Mouse (Mus musculus) thymus, adult 2 months (tissue): ENCODE measurements around the gene Hoxa7.

Experiments
- CTCF ChIP-seq: fragments of 200-500 bp; IDR thresholded peaks from 2 replicates; pipeline ENCODE4 v1.5.1; 2012; ENCODE audit warnings: mild to moderate bottlenecking, control low read depth, low read length, moderate library complexity, borderline replicate concordance; ENCODE audit not compliant: control insufficient read depth, poor library complexity, insufficient read depth; ENCODE audit errors: extremely low read depth
- POLR2A ChIP-seq: fragments of 200-500 bp; IDR thresholded peaks from 2 replicates; pipeline ENCODE4 v1.6.1; 2012; ENCODE audit warnings: mild to moderate bottlenecking, low read length, control low read depth, moderate library complexity; ENCODE audit not compliant: control insufficient read depth, poor library complexity, insufficient read depth; ENCODE audit errors: extremely low read depth

DNA sequence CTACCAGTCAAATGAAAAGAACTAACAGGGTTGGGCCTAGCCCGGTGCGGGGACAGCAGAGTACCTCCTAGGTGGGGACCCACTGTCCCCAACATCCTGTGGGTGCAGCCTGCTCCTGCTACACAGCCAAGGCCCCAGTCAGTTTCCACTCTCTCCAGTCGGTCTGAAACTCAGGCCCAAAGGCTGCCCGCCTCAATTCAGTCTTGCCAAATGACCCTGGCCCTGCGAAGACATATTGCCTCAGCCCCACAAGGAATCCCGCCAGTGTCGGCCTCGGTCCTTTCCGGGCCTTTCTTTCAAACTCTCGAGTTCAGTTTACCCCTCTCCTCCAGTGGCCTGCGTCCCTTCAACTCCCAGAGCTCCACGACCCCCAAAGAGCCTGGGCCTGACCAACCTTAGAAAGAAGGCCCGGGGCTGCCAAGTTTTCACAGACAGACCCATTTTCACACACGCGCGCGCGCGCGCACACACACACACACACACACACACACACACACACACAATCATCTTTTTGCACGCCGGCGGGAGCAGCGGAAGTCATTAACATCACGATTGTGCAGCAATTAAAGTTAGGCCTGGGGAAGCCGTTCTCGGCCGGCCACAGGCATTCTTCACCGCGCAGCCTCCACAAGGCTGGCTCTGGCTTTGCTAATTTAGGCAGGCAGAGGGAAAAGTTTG, 21.4 kb downstream of the Hoxa7 start:
- TF ChIP-seq CTCF (no peak), POLR2A (no peak)
